Mouse (Mus musculus) cerebellum, adult 2 months (tissue): Measurements from ENCODE around the gene Ly6g6f.

Experiments used
- CTCF ChIP-seq: fragments of 200-500 bp; IDR thresholded peaks from 2 replicates; pipeline ENCODE4 v1.5.1; 2011; ENCODE audit warnings: low read depth, mild to moderate bottlenecking, control low read depth, low read length, moderate library complexity, borderline replicate concordance; ENCODE audit not compliant: insufficient read depth
- POLR2A ChIP-seq: fragments of 200-500 bp; IDR thresholded peaks from 2 replicates; pipeline ENCODE4 v1.6.1; 2011; ENCODE audit warnings: low read length, control low read depth, borderline replicate concordance; ENCODE audit not compliant: insufficient read depth

DNA sequence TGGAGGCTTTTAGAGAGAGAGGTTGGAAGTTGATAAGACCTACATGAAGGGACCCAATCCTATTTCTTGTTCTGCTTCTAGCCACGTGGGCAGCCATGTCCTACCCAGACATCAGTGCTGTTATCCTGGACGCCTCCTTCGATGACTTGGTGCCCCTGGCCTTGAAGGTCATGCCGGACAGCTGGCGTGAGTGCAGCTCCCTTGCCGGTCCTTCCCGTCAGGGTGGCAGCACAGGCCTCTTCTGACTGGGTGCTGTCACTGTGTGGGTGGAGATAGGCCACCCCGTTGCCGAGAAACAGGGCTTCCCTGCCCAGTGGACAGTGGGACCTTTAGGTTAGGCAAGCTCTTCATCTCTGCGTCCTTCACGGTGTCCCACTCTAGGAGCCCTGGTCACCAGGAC is 15.8 kb upstream of the Ly6g6f start:
- TF ChIP-seq CTCF (no peak), POLR2A (no peak)
